Mouse (Mus musculus) CH12.LX (cell line): Measurements from ENCODE around the gene Mvb12b. TPM values are rescaled to one million over a fixed set of nuclear protein-coding genes. Genes with fewer than 3 reads are reported as not detected.

Experiments used
- DNase-seq: peaks from one replicate; pipeline ENCODE4 v3.0.0-alpha.2; 2013; ENCODE audit errors: extremely low read depth
- H3K27ac ChIP-seq: 2 replicates; pipeline ENCODE4 v1.5.1; 2012; ENCODE audit warnings: low read depth, mild to moderate bottlenecking, control low read depth, moderate library complexity; ENCODE audit not compliant: insufficient read depth
- H3K27me3 ChIP-seq: replicated peaks from 2 replicates; pipeline ENCODE3; 2012; ENCODE audit warnings: inconsistent platforms
- H3K36me3 ChIP-seq, 2 experiments: replicated peaks in 1 of 2; 2 replicates each; pipeline versions ENCODE3 to v1.6.1; 2012; ENCODE audit warnings: inconsistent platforms in 1 of 2, low read length in 1 of 2, mild to moderate bottlenecking in 1 of 2, mixed read lengths in 1 of 2, moderate library complexity in 1 of 2; ENCODE audit not compliant: control insufficient read depth in 1 of 2, insufficient read depth in 1 of 2
- H3K4me1 ChIP-seq, 2 experiments: 2 replicates each; pipeline ENCODE4 v1.6.1; 2012; ENCODE audit warnings: inconsistent platforms in 1 of 2, moderate library complexity in 1 of 2; ENCODE audit not compliant: insufficient read depth in 2 of 2, control insufficient read depth in 1 of 2
- H3K4me2 ChIP-seq: 2 replicates; pipeline ENCODE4 v1.6.1; 2012; ENCODE audit warnings: low read depth, mild to moderate bottlenecking, control low read depth; ENCODE audit not compliant: poor library complexity, insufficient read depth, severe bottlenecking
- H3K4me3 ChIP-seq, 3 experiments: fragments of 150-350 bp in 1 of 3; sonication (generic) in 1 of 3; replicated peaks in 1 of 3; 2 replicates each; pipeline versions ENCODE3 to v1.5.1; 2011 to 2012; ENCODE audit warnings: low read depth in 2 of 3, low read length in 2 of 3, mild to moderate bottlenecking in 2 of 3, moderate library complexity in 2 of 3, control low read depth in 1 of 3, improper control_type of control experiment in 1 of 3, inconsistent platforms in 1 of 3, mixed read lengths in 1 of 3; ENCODE audit not compliant: poor library complexity in 1 of 3
- H3K79me2 ChIP-seq: replicated peaks from 2 replicates; pipeline ENCODE4 v1.6.1; 2012; ENCODE audit warnings: mild to moderate bottlenecking, moderate library complexity; ENCODE audit not compliant: control insufficient read depth, poor library complexity, insufficient read depth, severe bottlenecking; ENCODE audit errors: extremely low read depth
- H3K9ac ChIP-seq: 2 replicates; pipeline ENCODE4 v1.6.1; 2012; ENCODE audit warnings: low read depth, mild to moderate bottlenecking, control low read depth, moderate library complexity; ENCODE audit not compliant: insufficient read depth
- H3K9me3 ChIP-seq: replicated peaks from 2 replicates; pipeline ENCODE3; 2012; ENCODE audit warnings: low read length, inconsistent platforms, mixed read lengths
- CTCF ChIP-seq, 2 experiments: IDR thresholded peaks in 1 of 2; conservative IDR thresholded peaks in 1 of 2; 2 replicates each; pipeline ENCODE4 v1.5.1; 2011 to 2012; ENCODE audit warnings: low read depth in 2 of 2, low read length in 2 of 2, improper control_type of control experiment in 1 of 2, inconsistent platforms in 1 of 2, mild to moderate bottlenecking in 1 of 2, moderate library complexity in 1 of 2
- ELF1 ChIP-seq: IDR thresholded peaks from 2 replicates; pipeline ENCODE4 v1.6.1; 2014; ENCODE audit warnings: low read depth, mild to moderate bottlenecking, inconsistent platforms, low read length, improper control_type of control experiment
- EP300 ChIP-seq: IDR thresholded peaks from 2 replicates; pipeline ENCODE4 v1.6.1; 2011; ENCODE audit warnings: low read length, improper control_type of control experiment
- HCFC1 ChIP-seq: IDR thresholded peaks from 2 replicates; pipeline ENCODE4 v1.6.1; 2012; ENCODE audit warnings: low read depth, mild to moderate bottlenecking, inconsistent platforms, low read length, improper control_type of control experiment
- JUN ChIP-seq: IDR thresholded peaks from 2 replicates; pipeline ENCODE4 v1.6.1; 2011; ENCODE audit warnings: low read depth, mild to moderate bottlenecking, low read length, improper control_type of control experiment, moderate library complexity; ENCODE audit not compliant: insufficient read depth
- KAT2A ChIP-seq: IDR thresholded peaks from 2 replicates; pipeline ENCODE4 v1.6.1; 2012; ENCODE audit warnings: low read length, improper control_type of control experiment, inconsistent platforms; ENCODE audit not compliant: insufficient replicate concordance
- MAX ChIP-seq: IDR thresholded peaks from 2 replicates; pipeline ENCODE4 v1.6.1; 2011; ENCODE audit warnings: low read length, improper control_type of control experiment
- MXI1 ChIP-seq: IDR thresholded peaks from 2 replicates; pipeline ENCODE4 v1.6.1; 2011; ENCODE audit warnings: mild to moderate bottlenecking, low read depth, low read length, improper control_type of control experiment
- MYC ChIP-seq: IDR thresholded peaks from 2 replicates; pipeline ENCODE4 v1.6.1; 2011; ENCODE audit warnings: low read depth, mild to moderate bottlenecking, improper control_type of control experiment, low read length
- NELFE ChIP-seq: IDR thresholded peaks from 2 replicates; pipeline ENCODE4 v1.6.1; 2011; ENCODE audit warnings: low read depth, low read length, improper control_type of control experiment
- POLR2A ChIP-seq: IDR thresholded peaks from 2 replicates; pipeline ENCODE4 v1.6.1; 2011; ENCODE audit warnings: low read depth, mild to moderate bottlenecking, improper control_type of control experiment, low read length
- POLR2AphosphoS2 ChIP-seq: IDR thresholded peaks from 2 replicates; pipeline ENCODE4 v1.6.1; 2011; ENCODE audit warnings: low read depth, low read length, improper control_type of control experiment
- RAD21 ChIP-seq: IDR thresholded peaks from 2 replicates; pipeline ENCODE4 v1.6.1; 2011; ENCODE audit warnings: low read depth, mild to moderate bottlenecking, low read length, improper control_type of control experiment, moderate library complexity
- SIN3A ChIP-seq: IDR thresholded peaks from 2 replicates; pipeline ENCODE4 v1.6.1; 2012; ENCODE audit warnings: low read length, improper control_type of control experiment, inconsistent platforms
- SMC3 ChIP-seq: IDR thresholded peaks from 2 replicates; pipeline ENCODE4 v1.6.1; 2011; ENCODE audit warnings: low read depth, low read length, improper control_type of control experiment
- TCF12 ChIP-seq: IDR thresholded peaks from 2 replicates; pipeline ENCODE4 v1.6.1; 2014; ENCODE audit warnings: low read depth, mild to moderate bottlenecking, inconsistent platforms, low read length, improper control_type of control experiment
- USF1 ChIP-seq: IDR thresholded peaks from 2 replicates; pipeline ENCODE4 v1.6.1; 2014; ENCODE audit warnings: low read depth, mild to moderate bottlenecking, inconsistent platforms, low read length, improper control_type of control experiment
- USF2 ChIP-seq: conservative IDR thresholded peaks from 2 replicates; pipeline ENCODE4 v1.6.1; 2011; ENCODE audit warnings: low read depth, low read length, improper control_type of control experiment
- ZKSCAN1 ChIP-seq: IDR thresholded peaks from 2 replicates; pipeline ENCODE4 v1.6.1; 2012; ENCODE audit warnings: low read depth, inconsistent platforms, low read length, improper control_type of control experiment, borderline replicate concordance
- ZNF384 ChIP-seq: IDR thresholded peaks from 2 replicates; pipeline ENCODE4 v1.6.1; 2012; ENCODE audit warnings: low read depth, low read length, improper control_type of control experiment, inconsistent platforms
- dilution Hi-C: fragments of 300-500 bp; cut with MboI; formaldehyde crosslinking; loops from 2 replicates; pipeline ENCODE4 v1.14.3; 2020; ENCODE audit warnings: low sequenced_read_pairs; ENCODE audit not compliant: extremely low pct_unique_long_range_greater_than_20kb, extremely low pct_ligation_motif_present
- in situ Hi-C: fragments of 300-500 bp; cut with MboI; formaldehyde crosslinking; loops from 3 replicates; pipeline ENCODE4 v1.14.3; 2019; ENCODE audit warnings: low sequenced_read_pairs, low pct_ligation_motif_present, low pct_unique_long_range_greater_than_20kb, mixed read lengths
- polyA plus RNA-seq: library from polyadenylated mRNA; unstranded; fragments of >175 nt; gene quantifications from 2 replicates; pipeline ENCODE4 v1.2.1, GENCODE M21; 2012; ENCODE audit warnings: low read depth; ENCODE audit not compliant: insufficient read length
- total RNA-seq, 2 experiments: library from RNA; depleted of rRNA; stranded (reverse); fragments of 300-350 nt in 1 of 2; fragments of >200 nt in 1 of 2; gene quantifications; 2 replicates each; pipeline ENCODE4 v1.2.3; 2012 to 2014

The Mvb12b gene
- total and polyA plus RNA-seq, 3 experiments: 3.0 to 16.7 (median 5.3) TPM

DNA sequence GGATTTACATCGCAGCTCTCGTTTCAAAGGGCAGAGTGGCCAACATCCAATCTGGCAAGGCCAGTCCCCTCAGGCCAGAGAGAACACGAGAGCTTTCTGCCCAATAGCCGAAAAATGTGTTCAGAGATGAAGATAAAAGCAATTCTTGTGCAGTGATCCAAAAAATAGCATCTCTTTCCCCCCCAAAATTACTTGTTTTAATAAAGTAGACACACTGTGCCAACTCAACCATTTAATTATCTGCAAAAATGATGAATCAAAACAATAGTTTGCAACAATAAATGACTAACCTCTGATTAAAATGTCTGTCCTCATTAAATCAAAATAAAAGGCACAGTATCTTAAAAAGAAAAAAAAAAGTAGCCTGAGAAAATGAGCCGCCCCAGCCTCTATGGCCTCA is 97.4 kb downstream of the Mvb12b start:
- H3K36me3 ChIP-seq: peaks cover 3% of the 10 kb centered on the region in 2 experiments
- H3K27ac ChIP-seq: no peak overlapping the region
- in situ Hi-C loops (loop anchor here (5.0 kb wide), 1 partner anchor 33 kb away; no protein-coding TSS in a partner anchor), dilution Hi-C loops (no loop called here)
- H3K79me2 ChIP-seq: no peaks in the 10 kb centered on the region
- H3K4me3 ChIP-seq: no peak overlapping the region
- DNase-seq: no peak
- H3K4me1 ChIP-seq: peaks cover 0 to 3% of the 10 kb centered on the region in 2 experiments; a peak in 1 of 4 replicates
- no peaks in the 10 kb centered on the region for H3K27me3 ChIP-seq
- H3K9ac ChIP-seq: no peak overlapping the region
- H3K9me3 ChIP-seq: no peaks in the 10 kb centered on the region
- no peak for TF ChIP-seq MYC
- TF ChIP-seq USF1: no peak
- no peak for TF ChIP-seq SMC3
- TF ChIP-seq JUN: no peak
- TF ChIP-seq ELF1: no peak
- H3K4me2 ChIP-seq: no peak overlapping the region

- Histone ChIP-seq H3K79me2 (no peaks in the 10 kb centered on the region), H3K9me3 (no peaks in the 10 kb centered on the region), H3K4me2 (no peak overlapping the region), H3K27me3 (no peaks in the 10 kb centered on the region), H3K4me3 (no peak overlapping the region), H3K36me3 (peaks cover 2 to 3% of the 10 kb centered on the region in 2 experiments), H3K27ac (no peak overlapping the region), H3K9ac (no peak overlapping the region), H3K4me1 (peaks cover 0 to 3% of the 10 kb centered on the region in 2 experiments; a peak in 1 of 4 replicates)
- in situ Hi-C loops (loop anchor here (5.0 kb wide), 1 partner anchor 32 kb away; no protein-coding TSS in a partner anchor), dilution Hi-C loops (no loop called here)
- TF ChIP-seq KAT2A (no peak), TCF12 (no peak), EP300 (no peak), JUN (no peak), POLR2AphosphoS2 (no peak), MXI1 (no peak), SMC3 (no peak), SIN3A (no peak)
- no peak for DNase-seq
Measured at GRCm38 (mm10) chr2:33789732-33790131, 98.0 kb downstream of the Mvb12b start.

DNA sequence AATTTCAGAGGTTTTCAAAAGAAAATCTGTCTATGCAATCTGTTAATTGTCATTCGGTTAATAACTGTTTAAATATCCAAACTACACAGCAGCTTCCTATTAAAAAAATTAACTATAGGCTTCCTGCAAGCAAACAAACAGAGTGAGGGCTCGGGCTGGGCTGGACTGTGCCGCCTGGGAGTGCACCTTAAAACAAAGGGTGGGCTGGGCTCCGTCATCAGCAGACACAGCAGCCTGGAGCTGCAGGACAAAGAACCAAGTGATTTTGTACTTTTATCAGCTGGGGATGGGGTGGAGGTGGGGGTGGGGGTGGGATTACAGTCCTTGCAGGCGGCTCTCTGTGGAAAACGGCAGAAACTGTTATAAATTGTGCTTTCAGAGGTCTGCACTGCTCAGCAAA is 98.5 kb downstream of the Mvb12b start:
- Histone ChIP-seq H3K79me2 (no peaks in the 10 kb centered on the region), H3K27ac (no peak overlapping the region), H3K4me1 (peaks cover 0 to 3% of the 10 kb centered on the region in 2 experiments; a peak in 1 of 4 replicates), H3K36me3 (peaks cover 2 to 3% of the 10 kb centered on the region in 2 experiments), H3K9ac (no peak overlapping the region), H3K9me3 (no peaks in the 10 kb centered on the region), H3K4me2 (no peak overlapping the region), H3K4me3 (no peak overlapping the region), H3K27me3 (no peaks in the 10 kb centered on the region)
- in situ Hi-C loops (no loop called here), dilution Hi-C loops (no loop called here)
- no peak for DNase-seq
- TF ChIP-seq HCFC1 (no peak), ELF1 (no peak), RAD21 (no peak), USF2 (no peak), KAT2A (no peak), MAX (no peak), POLR2A (no peak), USF1 (no peak), NELFE (no peak), MXI1 (no peak), ZNF384 (no peak), ZKSCAN1 (no peak), CTCF (conservative IDR thresholded peaks at IDR 0.05 in 1 of 2, IDR thresholded peaks at IDR 0.05 in 1 of 2; ENCODE audit: low read depth in 2 of 2, low read length in 2 of 2) (no peak), MYC (no peak), SMC3 (no peak)
